Mouse (Mus musculus) frontal cortex, postnatal 36 days (tissue): Measurements from ENCODE around the gene Oxt.
A peak's percentile ranks its signal among the peaks of the same experiment; 100 is the strongest.
"Not testable (repeated sequence)": the region's sequence is repeated elsewhere in the genome, so short reads cannot be mapped to it uniquely, and the experiment has no call there.

ENCODE experiments used
- DNase-seq, 2 experiments: peaks; one replicate each; pipeline ENCODE4 v3.0.0; 2022; ENCODE audit warnings: low spot score in 2 of 2

The Oxt gene

GRCm38 (mm10) chr2:130575873-130576272 is at the start of gene Oxt:
Oxt (plus strand) TSS chr2:130576173.
- DNase-seq, result no peak

GRCm38 (mm10) chr2:130528457-130528856 is 47.5 kb upstream of the Oxt start:
- no peak for DNase-seq

GRCm38 (mm10) chr2:130529290-130529689 is 46.7 kb upstream of the Oxt start:
- no peak for DNase-seq

GRCm38 (mm10) chr2:130529925-130530324 is 46.0 kb upstream of the Oxt start:
- no peak for DNase-seq

GRCm38 (mm10) chr2:130532201-130532600 is 43.8 kb upstream of the Oxt start:
- DNase-seq, result no peak

- no peak for DNase-seq
Measured at GRCm38 (mm10) chr2:130535017-130535416, 41.0 kb upstream of the Oxt start.

GRCm38 (mm10) chr2:130536890-130537289 is 39.1 kb upstream of the Oxt start:
- no peak for DNase-seq

- no peak for DNase-seq
Measured at GRCm38 (mm10) chr2:130538876-130539546, 37.0 kb upstream of the Oxt start.

GRCm38 (mm10) chr2:130540266-130540665 is 35.7 kb upstream of the Oxt start:
- no peak for DNase-seq

- no peak for DNase-seq
Measured at GRCm38 (mm10) chr2:130546957-130547356, 29.0 kb upstream of the Oxt start.

- DNase-seq, result no peak
Measured at GRCm38 (mm10) chr2:130554841-130555240, 21.1 kb upstream of the Oxt start.

GRCm38 (mm10) chr2:130556292-130556691 is 19.7 kb upstream of the Oxt start:
- DNase-seq, result no peak

GRCm38 (mm10) chr2:130557462-130557861 is 18.5 kb upstream of the Oxt start:
- DNase-seq, result no peak

GRCm38 (mm10) chr2:130558015-130558414 is 18.0 kb upstream of the Oxt start:
- DNase-seq, result no peak

GRCm38 (mm10) chr2:130563212-130564055 is 12.5 kb upstream of the Oxt start, which contains the start of gene Mrps26:
Mrps26 (plus strand) TSS chr2:130563742.
- peak; percentile 93 to 94 for DNase-seq

- DNase-seq, result no peak
Measured at GRCm38 (mm10) chr2:130564063-130564462, 11.9 kb upstream of the Oxt start.

- no peak for DNase-seq
Measured at GRCm38 (mm10) chr2:130564983-130565382, 11.0 kb upstream of the Oxt start.

GRCm38 (mm10) chr2:130568921-130569320 is 7.1 kb upstream of the Oxt start:
- no peak for DNase-seq

- no peak for DNase-seq
Measured at GRCm38 (mm10) chr2:130569926-130570325, 6.0 kb upstream of the Oxt start.

- DNase-seq, result no peak
Measured at GRCm38 (mm10) chr2:130574960-130575359, 1.0 kb upstream of the Oxt start.

GRCm38 (mm10) chr2:130576564-130576963 is 591 bp downstream of the Oxt start:
- not testable (repeated sequence) for DNase-seq

GRCm38 (mm10) chr2:130577021-130577420 is 1.0 kb downstream of the Oxt start:
- no peak for DNase-seq

GRCm38 (mm10) chr2:130577632-130578031 is 1.7 kb downstream of the Oxt start:
- no peak for DNase-seq
